Mouse (Mus musculus): ENCODE data around the gene Cyb561a3. TPM values are rescaled to one million over a fixed set of nuclear protein-coding genes. Genes with fewer than 3 reads are reported as not detected.
"Not testable (repeated sequence)": the region's sequence is repeated elsewhere in the genome, so short reads cannot be mapped to it uniquely, and the experiment has no call there.

Gene Cyb561a3
- polyA plus RNA-seq (2015; fragmentation: Nextera tagmentation; extraction: Ambion mirVana), result 19.9 and 20.3 TPM in 2 replicates

GRCm38 (mm10) chr19:10576690-10577561 lies at the start of gene Cyb561a3, which contains the start of gene Tmem138:
Gene Cyb561a3, plus strand, starts transcription at chr19:10577172.
Gene Tmem138, minus strand, starts transcription at chr19:10577362.
- Histone ChIP-seq H3K4me2 (peak within 1 kb of the TSS; percentile 67), H3K27ac (replicated peaks) (peak within 1 kb of the TSS; percentile 95), H3K36me3 (peaks cover 25% of the 10 kb centered on the region), H3K27me3 (no peaks in the 10 kb centered on the region), H3K4me1 (replicated peaks) (peaks cover 27% of the 10 kb centered on the region), H3K4me3 (peak within 1 kb of the TSS; percentile 74), H3K9ac (peak within 1 kb of the TSS; percentile 77), H3K9me3 (no peaks in the 10 kb centered on the region)
- WGBS, result under 1% methylated on average over 44 of the region's 44 CpGs
- peak; percentile 98 for ATAC-seq (ENCODE audit: low FRiP score, low read depth)

GRCm38 (mm10) chr19:10530082-10530481 lies 46.9 kb upstream of the Cyb561a3 start:
- Histone ChIP-seq H3K9me3 (no peaks in the 10 kb centered on the region), H3K36me3 (peaks cover 53% of the 10 kb centered on the region), H3K9ac (no peak overlapping the region), H3K4me3 (no peak overlapping the region), H3K27ac (replicated peaks) (no peak overlapping the region), H3K27me3 (no peaks in the 10 kb centered on the region), H3K4me1 (replicated peaks) (peaks cover 21% of the 10 kb centered on the region), H3K4me2 (no peak overlapping the region)
- ATAC-seq (ENCODE audit: low FRiP score, low read depth), result no peak
- WGBS, result 92% methylated on average over 1 of the region's 1 CpGs

GRCm38 (mm10) chr19:10539454-10539853 lies 37.5 kb upstream of the Cyb561a3 start:
- Histone ChIP-seq H3K4me1 (replicated peaks) (no peaks in the 10 kb centered on the region), H3K27me3 (no peaks in the 10 kb centered on the region), H3K36me3 (peaks cover 87% of the 10 kb centered on the region), H3K4me3 (no peak overlapping the region), H3K27ac (replicated peaks) (no peak overlapping the region), H3K4me2 (no peak overlapping the region), H3K9ac (no peak overlapping the region), H3K9me3 (no peaks in the 10 kb centered on the region)
- 95% methylated on average over 5 of the region's 5 CpGs for WGBS
- ATAC-seq (ENCODE audit: low FRiP score, low read depth), result no peak

GRCm38 (mm10) chr19:10555624-10556510 lies 21.1 kb upstream of the Cyb561a3 start, which contains the start of gene Tmem216:
Gene Tmem216, minus strand, starts transcription at chr19:10556238.
- peaks cover 27% of the 10 kb centered on the region for H3K36me3 ChIP-seq
- H3K4me1 ChIP-seq (replicated peaks), result peaks cover 23% of the 10 kb centered on the region
- H3K9ac ChIP-seq, result peak within 1 kb of the TSS; percentile 67
- under 1% methylated on average over 43 of the region's 43 CpGs for WGBS
- H3K4me2 ChIP-seq, result peak within 1 kb of the TSS; percentile 89
- peak within 1 kb of the TSS; percentile 89 for H3K27ac ChIP-seq (replicated peaks)
- no peaks in the 10 kb centered on the region for H3K27me3 ChIP-seq
- ATAC-seq (ENCODE audit: low FRiP score, low read depth), result peak; percentile 98
- H3K4me3 ChIP-seq, result peak within 1 kb of the TSS; percentile 62
- H3K9me3 ChIP-seq, result no peaks in the 10 kb centered on the region

GRCm38 (mm10) chr19:10557001-10557400 lies 20.0 kb upstream of the Cyb561a3 start:
- Histone ChIP-seq H3K4me3 (no peak overlapping the region), H3K36me3 (peaks cover 16% of the 10 kb centered on the region), H3K4me1 (replicated peaks) (peaks cover 23% of the 10 kb centered on the region), H3K27me3 (no peaks in the 10 kb centered on the region), H3K9ac (no peak overlapping the region), H3K4me2 (no peak overlapping the region), H3K9me3 (no peaks in the 10 kb centered on the region), H3K27ac (replicated peaks) (no peak overlapping the region)
- no peak for ATAC-seq (ENCODE audit: low FRiP score, low read depth)
- WGBS, result 72% methylated on average over 2 of the region's 2 CpGs

GRCm38 (mm10) chr19:10557430-10557829 lies 19.5 kb upstream of the Cyb561a3 start:
- Histone ChIP-seq H3K36me3 (peaks cover 12% of the 10 kb centered on the region), H3K4me1 (replicated peaks) (peaks cover 23% of the 10 kb centered on the region), H3K9me3 (no peaks in the 10 kb centered on the region), H3K4me3 (no peak overlapping the region), H3K4me2 (no peak overlapping the region), H3K27me3 (no peaks in the 10 kb centered on the region), H3K27ac (replicated peaks) (no peak overlapping the region), H3K9ac (no peak overlapping the region)
- WGBS, result 68% methylated on average over 2 of the region's 2 CpGs
- ATAC-seq (ENCODE audit: low FRiP score, low read depth), result no peak

GRCm38 (mm10) chr19:10557837-10558375 lies 19.1 kb upstream of the Cyb561a3 start:
- H3K27ac ChIP-seq (replicated peaks); H3K27me3 ChIP-seq; ATAC-seq (ENCODE audit: low FRiP score, low read depth); H3K4me2 ChIP-seq; H3K36me3 ChIP-seq; H3K9me3 ChIP-seq; H3K9ac ChIP-seq; H3K4me3 ChIP-seq: not testable (repeated sequence)
- H3K4me1 ChIP-seq (replicated peaks), result peaks cover 23% of the 10 kb centered on the region
- whole genome bisulfite sequencing, result 72% methylated on average over 4 of the region's 4 CpGs

- ATAC-seq (ENCODE audit: low FRiP score, low read depth), result no peak
- no peak overlapping the region for H3K27ac ChIP-seq (replicated peaks)
- 41% methylated on average over 5 of the region's 5 CpGs for WGBS
Observed at GRCm38 (mm10) chr19:10560108-10560507, 16.9 kb upstream of the Cyb561a3 start.

GRCm38 (mm10) chr19:10561558-10562314 lies 15.2 kb upstream of the Cyb561a3 start:
- Histone ChIP-seq H3K4me1 (replicated peaks) (peaks cover under 1% of the 10 kb centered on the region; the same call in 1 of the 2 replicates), H3K36me3 (no peaks in the 10 kb centered on the region), H3K9me3 (no peaks in the 10 kb centered on the region), H3K9ac (no peak overlapping the region), H3K4me3 (no peak overlapping the region), H3K27ac (replicated peaks) (no peak overlapping the region), H3K4me2 (no peak overlapping the region), H3K27me3 (no peaks in the 10 kb centered on the region)
- 66% methylated on average over 6 of the region's 6 CpGs for WGBS
- ATAC-seq (ENCODE audit: low FRiP score, low read depth), result no peak

More at GRCm38 (mm10) chr19:10560108-10560507, 16.9 kb upstream of the Cyb561a3 start:
- Histone ChIP-seq H3K4me3 (no peak overlapping the region), H3K4me2 (no peak overlapping the region), H3K27me3 (no peaks in the 10 kb centered on the region), H3K4me1 (replicated peaks) (peaks cover 9% of the 10 kb centered on the region), H3K9ac (no peak overlapping the region), H3K9me3 (no peaks in the 10 kb centered on the region), H3K36me3 (no peaks in the 10 kb centered on the region)

- WGBS, result 58% methylated on average over 5 of the region's 5 CpGs
- no peak overlapping the region for H3K27ac ChIP-seq (replicated peaks)
Observed at GRCm38 (mm10) chr19:10562351-10562750, 14.6 kb upstream of the Cyb561a3 start.

GRCm38 (mm10) chr19:10564278-10564677 lies 12.7 kb upstream of the Cyb561a3 start:
- no peaks in the 10 kb centered on the region for H3K9me3 ChIP-seq
- 86% methylated on average over 6 of the region's 6 CpGs for WGBS

More at GRCm38 (mm10) chr19:10562351-10562750, 14.6 kb upstream of the Cyb561a3 start:
- ATAC-seq (ENCODE audit: low FRiP score, low read depth), result no peak
- Histone ChIP-seq H3K27me3 (no peaks in the 10 kb centered on the region), H3K4me1 (replicated peaks) (no peaks in the 10 kb centered on the region), H3K9ac (no peak overlapping the region), H3K4me2 (no peak overlapping the region), H3K36me3 (no peaks in the 10 kb centered on the region), H3K4me3 (no peak overlapping the region), H3K9me3 (no peaks in the 10 kb centered on the region)

More at GRCm38 (mm10) chr19:10564278-10564677, 12.7 kb upstream of the Cyb561a3 start:
- Histone ChIP-seq H3K27ac (replicated peaks) (no peak overlapping the region), H3K27me3 (no peaks in the 10 kb centered on the region), H3K9ac (no peak overlapping the region), H3K4me2 (no peak overlapping the region), H3K4me3 (no peak overlapping the region), H3K36me3 (peaks cover 6% of the 10 kb centered on the region; the same call in 1 of the 2 replicates), H3K4me1 (replicated peaks) (no peaks in the 10 kb centered on the region)
- no peak for ATAC-seq (ENCODE audit: low FRiP score, low read depth)

All from hindbrain, embryonic 15.5 days (tissue).